Mouse (Mus musculus) Muller cell, postnatal 12 days (primary cell): ENCODE data around the gene Myom1.
A peak's percentile ranks its signal among the peaks of the same experiment; 100 is the strongest.

Source experiments
- DNase-seq: peaks from one replicate; pipeline ENCODE4 v3.0.0-alpha.2; 2015; ENCODE audit errors: inconsistent ontology term

The Myom1 gene

GRCm38 (mm10) chr17:70991706-70992625 is 10.5 kb upstream of the Myom1 start:
- peak; percentile 31 for DNase-seq

DNA sequence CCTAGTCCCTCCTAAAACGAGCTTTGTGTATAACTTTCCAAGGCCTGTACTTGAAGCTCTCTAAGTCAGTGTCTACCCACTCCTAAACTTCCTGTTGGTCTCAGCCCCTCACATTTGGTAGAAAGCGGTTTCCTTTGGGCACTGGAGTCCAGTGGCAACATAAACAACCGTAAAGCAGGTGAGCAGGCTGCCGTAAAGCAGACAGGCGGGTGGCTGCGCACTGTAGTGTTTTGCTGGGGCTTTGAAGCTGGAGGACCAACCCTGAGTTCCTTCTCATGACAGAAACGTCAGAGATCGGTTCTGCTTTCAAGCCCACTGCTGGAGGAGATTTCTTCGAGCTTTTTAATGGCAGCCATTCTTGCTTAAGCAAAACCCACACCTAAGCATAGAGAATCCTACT is 9.8 kb upstream of the Myom1 start:
- DNase-seq = no peak

GRCm38 (mm10) chr17:70993385-70993807 is 9.0 kb upstream of the Myom1 start:
- peak; percentile 86 for DNase-seq

DNA sequence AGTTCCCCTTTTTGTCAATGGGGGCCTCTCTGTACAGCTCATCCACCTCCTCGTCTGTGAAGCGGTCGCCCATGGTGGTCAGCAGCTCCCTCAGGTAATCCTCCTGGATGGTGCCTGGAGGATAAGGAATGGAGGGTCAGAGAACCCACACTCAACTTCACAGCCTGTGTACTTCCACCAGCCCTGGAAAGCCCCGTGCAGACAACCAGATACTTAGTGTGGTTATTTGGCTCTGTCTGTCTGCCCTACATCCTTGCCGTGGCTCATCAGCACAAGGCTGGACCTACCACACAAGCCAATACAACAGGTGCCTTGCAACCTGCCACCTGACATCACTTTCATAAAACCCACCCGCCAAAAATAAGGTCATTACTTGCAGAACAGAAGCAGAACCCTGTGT is 7.8 kb upstream of the Myom1 start:
- DNase-seq = no peak

DNA sequence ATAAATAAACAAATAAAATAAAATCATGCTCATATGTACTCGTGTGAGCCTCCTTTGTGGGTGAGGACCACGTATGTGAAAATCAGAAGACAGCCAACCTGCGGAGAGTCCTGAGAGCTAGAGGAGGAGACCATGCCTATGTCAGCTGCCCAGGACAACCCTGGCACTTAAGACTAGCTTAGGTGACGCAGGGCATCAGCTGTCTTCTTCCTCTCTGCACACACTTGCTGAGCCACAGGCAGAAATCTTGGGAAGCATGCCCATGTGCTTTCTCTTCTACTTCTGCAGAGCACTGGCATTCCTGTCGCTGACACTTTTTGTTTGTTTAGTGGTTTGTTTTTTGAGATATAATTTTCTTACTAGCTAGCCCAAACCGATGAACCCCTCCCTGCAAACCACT is 6.9 kb upstream of the Myom1 start:
- no peak for DNase-seq

GRCm38 (mm10) chr17:70997836-70998235 is 4.6 kb upstream of the Myom1 start:
- peak; percentile 40 for DNase-seq

DNA sequence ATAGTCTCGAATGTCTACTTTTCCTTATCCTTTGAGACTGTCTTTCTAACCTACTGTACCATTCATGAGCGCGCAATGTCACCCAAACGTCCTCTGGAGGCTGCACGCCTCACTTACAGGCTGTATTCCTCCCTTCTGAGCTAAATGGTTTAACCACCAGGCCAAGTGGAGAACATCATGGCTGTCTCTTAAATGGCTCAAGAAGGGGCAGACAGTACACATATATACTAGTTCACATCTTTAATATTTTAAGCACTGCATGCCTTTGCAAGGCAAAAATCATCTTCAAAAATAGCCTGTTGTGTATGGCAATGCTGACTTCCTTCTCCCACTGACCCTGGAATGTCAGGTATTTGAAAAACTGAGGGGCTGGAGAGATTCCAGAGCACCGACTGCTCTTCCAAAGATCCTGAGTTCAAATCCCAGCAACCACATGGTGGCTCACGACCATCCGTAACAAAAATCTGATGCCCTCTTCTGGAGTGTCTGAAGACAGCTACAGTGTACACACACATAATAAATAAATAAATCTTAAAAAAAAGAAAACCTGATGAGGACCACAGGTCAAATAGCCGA is 3.9 kb upstream of the Myom1 start:
- DNase-seq = peak; percentile 38

DNA sequence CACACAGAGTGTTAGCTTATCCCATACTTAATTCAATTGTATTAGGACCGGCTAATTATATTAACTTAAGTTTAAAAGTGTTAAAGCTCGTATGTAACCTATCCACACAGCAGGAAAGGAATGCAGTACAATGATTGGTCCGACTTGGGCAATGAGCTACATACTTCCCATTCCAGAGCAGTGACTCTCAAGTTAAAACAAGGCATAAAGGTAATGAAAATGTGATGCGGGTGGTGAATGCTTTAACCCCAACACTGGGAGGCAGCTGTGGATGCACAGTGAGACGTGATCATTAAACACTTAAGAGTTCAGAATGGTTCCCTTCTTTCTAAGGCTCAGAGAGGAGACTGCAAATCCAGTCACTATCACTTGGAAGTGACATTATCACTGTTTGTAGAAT is 3.2 kb upstream of the Myom1 start:
- DNase-seq = peak; percentile 81

DNA sequence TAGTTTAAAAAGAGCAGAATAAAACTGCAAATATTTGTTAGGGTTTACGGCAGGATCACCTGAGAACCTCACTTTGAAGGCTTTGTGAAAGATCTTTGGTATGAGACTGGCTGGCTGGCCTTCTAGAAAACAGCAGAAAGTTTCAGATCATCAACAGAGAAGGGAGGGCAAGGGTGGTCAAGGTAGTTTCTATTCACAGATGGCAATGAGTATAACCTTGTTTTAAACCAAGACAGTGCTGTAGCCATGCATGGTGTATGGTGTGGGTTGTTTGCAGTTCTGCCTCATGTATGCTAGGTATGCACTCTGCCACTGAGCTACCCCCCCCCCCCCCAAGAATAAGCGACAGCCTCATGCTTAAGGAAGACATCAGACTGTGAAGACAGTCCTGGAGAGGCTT is 2.2 kb upstream of the Myom1 start:
- DNase-seq = peak; percentile 42

DNA sequence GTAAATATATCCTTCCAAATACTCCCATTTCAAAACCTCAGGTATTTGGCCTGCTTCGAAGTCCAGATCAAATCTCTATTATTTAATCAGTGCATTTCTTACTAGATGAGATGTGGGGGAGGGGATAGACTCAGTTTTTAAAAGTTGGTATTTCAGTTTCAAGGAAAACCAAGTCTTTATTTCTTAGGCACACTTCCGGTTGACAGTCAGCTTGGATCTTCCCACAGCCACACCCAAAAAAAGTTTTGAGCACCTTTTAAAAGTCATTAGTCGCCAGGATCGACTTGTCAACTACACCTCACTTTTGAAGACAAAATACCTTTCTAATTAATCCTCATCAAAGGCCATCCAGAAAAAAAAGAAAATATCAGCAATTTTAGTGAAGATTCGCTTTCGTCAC is 1.4 kb upstream of the Myom1 start:
- DNase-seq = no peak

DNA sequence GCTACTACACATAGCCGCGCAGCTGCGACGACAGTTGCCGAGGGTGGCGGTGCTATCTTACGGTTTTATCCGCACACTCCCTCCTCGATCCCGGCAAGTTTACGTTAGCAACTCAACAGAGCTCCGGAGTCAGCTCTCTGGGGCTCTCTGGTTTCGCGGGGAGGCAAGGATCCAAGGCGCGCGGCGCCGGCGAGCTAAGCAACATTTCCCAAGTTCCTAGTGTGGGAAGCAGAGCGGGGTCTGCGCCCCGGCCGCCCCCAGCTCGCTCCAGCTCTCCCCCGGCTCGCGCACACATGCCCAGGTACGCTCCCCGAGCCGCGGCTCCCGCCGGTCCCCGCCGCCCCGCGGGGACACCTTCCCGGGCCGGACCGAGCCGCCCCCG is 743 bp upstream of the Myom1 start:
- DNase-seq = no peak

DNA sequence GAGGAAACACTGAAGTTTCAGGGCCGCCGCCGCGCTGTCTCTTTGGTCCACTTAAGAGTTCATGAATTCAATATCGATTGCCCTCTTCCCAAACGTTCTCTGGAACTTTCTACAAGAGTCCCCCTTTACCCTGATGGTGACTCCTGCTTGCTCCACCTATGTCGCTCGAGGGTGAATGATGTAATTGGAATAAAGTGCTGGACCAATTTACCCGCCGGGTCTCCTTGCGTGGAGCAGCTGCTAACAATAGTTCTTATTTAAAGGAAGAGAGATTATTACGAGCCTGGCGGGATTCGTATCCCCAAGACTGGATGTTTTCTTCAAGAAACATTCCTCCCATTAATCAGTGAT is 286 bp downstream of the Myom1 start, which contains the start of gene Myl12a:
TSS of gene Myl12a (minus strand) at position 135 of the 351 bp plus-strand sequence.
- no peak for DNase-seq

- DNase-seq = no peak
Measured at GRCm38 (mm10) chr17:71003112-71003511, 679 bp downstream of the Myom1 start.

- DNase-seq = no peak
Measured at GRCm38 (mm10) chr17:71003721-71004120, 1.3 kb downstream of the Myom1 start.

- DNase-seq = no peak
Measured at GRCm38 (mm10) chr17:71004186-71004960, 1.9 kb downstream of the Myom1 start.

DNA sequence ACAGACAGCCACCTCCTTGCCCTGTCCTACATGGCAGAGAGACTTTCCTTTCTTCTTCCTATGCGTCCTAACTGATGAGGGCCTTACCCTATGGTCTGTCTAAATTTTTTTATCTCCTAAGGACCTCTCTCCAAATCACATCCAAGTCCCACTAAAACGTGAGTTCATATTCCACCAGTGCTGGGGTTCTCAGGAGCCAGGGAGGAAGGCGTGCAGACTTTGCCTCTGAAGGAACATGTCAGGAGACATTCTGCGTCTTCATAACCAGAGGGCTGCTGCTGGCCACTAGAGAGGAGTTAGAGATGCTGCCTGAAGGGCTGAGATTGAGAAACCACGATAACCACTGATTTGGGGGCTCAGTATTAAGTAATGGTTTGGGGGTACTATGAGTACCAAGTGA is 4.5 kb downstream of the Myom1 start:
- no peak for DNase-seq

- no peak for DNase-seq
Measured at GRCm38 (mm10) chr17:71008676-71009075, 6.2 kb downstream of the Myom1 start.

DNA sequence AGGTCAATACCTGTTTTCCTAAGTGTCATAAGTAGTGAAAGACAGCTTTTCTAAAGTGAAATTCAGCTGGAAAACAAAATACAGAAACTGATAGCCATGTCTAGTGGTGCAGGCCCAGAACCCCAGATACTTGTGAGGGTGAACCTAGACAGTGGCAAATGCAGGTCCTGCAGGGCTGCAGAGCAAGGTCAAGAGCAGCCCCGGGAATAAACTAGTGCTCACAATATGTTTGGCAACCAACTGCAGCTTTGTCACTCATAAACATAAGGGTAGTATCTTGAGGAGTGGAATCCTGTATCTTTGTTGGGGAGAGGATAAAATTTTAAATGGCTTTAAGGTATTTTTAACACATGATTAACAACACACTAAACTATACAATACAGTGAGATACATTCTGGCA is 7.3 kb downstream of the Myom1 start:
- DNase-seq = no peak

DNA sequence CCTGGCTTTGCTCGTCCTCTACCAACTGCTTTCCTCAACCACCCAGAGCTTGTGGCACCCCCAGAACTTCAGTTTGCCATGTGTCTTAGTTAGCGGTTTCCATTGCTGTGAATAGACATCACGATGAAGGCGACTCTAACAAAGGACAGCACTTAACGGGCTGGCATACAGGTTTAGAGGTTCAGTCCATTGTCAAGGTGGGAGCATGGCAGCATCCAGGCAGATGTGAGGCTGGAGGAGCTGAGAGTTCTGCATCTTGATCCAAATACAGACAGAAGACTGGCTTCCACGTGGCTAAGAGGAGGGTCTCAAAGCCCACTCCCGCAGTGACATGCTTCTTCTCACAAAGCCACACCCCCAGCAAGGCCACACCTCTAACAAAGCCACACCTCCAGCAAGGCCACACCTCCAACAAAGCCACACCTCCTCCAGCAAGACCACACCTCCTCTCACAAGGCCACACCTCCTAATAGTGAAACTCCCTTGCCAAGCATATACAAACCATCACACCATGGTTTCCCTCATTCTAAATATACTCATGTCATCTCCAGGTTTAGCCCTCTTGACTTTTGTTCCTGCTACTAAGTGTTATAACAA is 8.3 kb downstream of the Myom1 start:
- DNase-seq = no peak

DNA sequence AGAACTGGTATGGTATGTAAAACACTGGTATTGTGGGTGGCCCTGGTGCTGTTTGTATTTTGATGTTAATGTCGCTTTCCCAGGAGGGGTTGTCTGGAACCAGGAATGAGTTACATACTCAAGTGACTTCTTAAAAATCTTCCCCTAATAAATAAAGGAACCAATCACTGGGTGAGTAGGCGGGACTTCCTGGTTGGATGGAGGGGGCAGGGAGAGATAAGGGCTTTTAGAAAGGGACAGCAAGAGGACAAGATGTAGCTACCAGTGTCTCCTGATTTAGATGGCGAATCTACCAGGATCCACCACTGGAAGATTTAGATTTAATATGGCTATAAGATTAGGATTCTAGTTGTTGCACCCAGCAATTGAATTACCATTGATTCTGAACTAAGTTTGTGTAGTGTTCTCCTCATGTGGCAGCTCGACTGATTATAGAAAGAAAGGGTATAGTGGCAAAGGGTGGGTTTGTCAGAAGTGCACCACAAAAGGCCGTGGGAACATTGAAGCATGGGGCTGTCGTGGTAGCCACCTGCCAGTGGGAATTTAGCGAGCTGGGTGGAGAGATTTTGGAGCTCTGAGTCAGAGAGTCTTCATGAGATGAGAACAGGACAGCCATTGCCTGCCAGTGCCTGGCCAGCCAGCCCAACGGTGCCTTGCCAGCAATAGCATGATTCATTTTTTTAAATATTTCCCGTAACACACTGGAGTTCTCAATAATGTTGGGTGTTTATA is 9.7 kb downstream of the Myom1 start:
- peak; percentile 45 for DNase-seq

DNA sequence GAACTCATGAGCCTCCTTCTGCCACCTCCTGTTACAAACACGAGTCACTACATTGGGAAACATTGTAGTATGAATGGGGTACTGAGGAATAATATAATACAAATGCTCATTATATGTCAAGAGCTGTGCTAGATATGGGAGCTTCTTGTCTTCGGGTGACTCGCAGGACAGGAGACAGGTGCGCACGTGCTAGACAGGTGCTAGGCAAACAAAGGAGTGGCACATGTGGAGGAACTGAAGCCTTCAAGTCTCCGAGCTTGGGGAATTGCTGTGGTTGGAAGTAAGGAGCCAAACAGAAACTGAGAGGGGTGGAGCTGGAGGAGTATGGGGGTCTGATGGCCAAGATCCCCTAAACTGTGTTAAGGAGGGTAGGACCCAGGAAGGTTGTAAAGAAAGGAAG is 10.7 kb downstream of the Myom1 start:
- DNase-seq = no peak
